Mouse (Mus musculus): ENCODE results near the gene Kif5c. TPM values are rescaled to one million over a fixed set of nuclear protein-coding genes. Genes with fewer than 3 reads are reported as not detected.

Gene Kif5c
- polyA plus RNA-seq, 1 experiment, result 8.6 TPM

DNA sequence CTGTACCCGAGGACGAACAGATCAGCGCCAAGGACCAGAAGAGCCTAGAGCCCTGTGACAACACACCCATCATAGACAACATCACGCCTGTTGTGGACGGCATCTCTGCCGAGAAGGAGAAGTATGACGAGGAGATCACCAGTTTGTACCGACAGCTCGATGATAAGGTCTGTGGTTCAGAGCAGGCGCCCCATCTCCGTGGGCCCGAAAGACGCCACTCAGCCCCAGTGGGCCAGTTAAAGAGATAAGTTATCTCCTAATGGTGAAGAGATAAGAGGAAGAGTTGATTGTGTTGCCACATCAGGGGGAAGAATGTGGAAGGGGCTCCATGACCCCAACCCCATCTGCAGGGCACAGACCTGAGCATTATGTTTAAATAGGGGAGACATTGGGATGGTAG, 103.9 kb downstream of the Kif5c start:
- no peak overlapping the region for H3K4me3 ChIP-seq (ENCODE audit: insufficient read depth, low read length)
- no peak overlapping the region for H3K27ac ChIP-seq (ENCODE audit: insufficient read depth, low read length)
- no peak for TF ChIP-seq CTCF (IDR thresholded peaks at IDR 0.05; ENCODE audit: borderline replicate concordance, insufficient read depth, low read length)
- 0 out of 2 replicates have a peak, but pooled peaks cover 2% of the 10 kb centered on the region for H3K4me1 ChIP-seq (ENCODE audit: control insufficient read depth, insufficient read depth, low read length)

DNA sequence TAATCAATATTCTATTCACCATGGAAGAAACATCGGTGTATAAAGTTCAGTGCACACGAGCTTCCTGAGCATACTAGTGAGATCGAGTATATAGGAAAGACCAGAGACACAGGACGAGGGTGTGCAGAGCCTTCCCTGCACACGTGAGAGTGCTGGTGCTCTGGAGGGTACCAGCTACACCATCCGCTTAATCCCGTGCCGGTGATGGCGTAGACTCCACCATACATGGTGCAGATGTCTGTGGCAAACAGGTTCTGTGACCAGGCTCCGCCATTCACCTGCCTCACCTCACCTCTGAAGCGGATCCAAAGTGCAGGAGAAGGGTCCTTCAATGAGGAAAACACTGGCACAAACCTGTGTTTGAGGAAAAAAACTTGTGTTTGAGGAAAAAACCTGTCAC, 107.6 kb downstream of the Kif5c start:
- Histone ChIP-seq H3K27ac (ENCODE audit: insufficient read depth, low read length) (no peak overlapping the region), H3K4me1 (ENCODE audit: control insufficient read depth, insufficient read depth, low read length) (no peaks in the 10 kb centered on the region), H3K4me3 (ENCODE audit: insufficient read depth, low read length) (no peak overlapping the region)
- TF ChIP-seq POLR2A (IDR thresholded peaks at IDR 0.05; ENCODE audit: low read depth, low read length), result no peak
- no peak for TF ChIP-seq CTCF (IDR thresholded peaks at IDR 0.05; ENCODE audit: borderline replicate concordance, insufficient read depth, low read length)

DNA sequence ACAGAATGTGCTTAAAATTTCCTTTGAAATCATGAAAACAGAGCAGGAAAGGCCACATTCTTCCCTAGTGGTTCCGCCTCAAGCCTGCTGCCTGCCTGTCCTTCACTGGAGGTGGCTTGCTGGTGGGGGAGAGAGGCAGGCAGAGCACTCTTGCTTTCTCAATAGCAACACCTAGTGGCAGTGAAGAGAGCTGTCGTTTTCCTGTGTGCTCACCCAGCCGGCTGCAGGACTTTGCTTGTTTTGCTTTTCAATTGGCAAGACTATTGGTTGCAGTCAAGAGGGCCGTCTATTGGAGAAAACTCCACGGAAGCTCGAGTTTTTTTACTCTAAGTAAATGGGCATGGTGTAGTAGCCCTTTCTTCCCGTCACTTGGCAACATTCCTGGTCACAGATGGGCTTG, 108.1 kb downstream of the Kif5c start:
- TF ChIP-seq POLR2A (IDR thresholded peaks at IDR 0.05; ENCODE audit: low read depth, low read length), result no peak
- peak; percentile 84 for TF ChIP-seq CTCF (IDR thresholded peaks at IDR 0.05; ENCODE audit: borderline replicate concordance, insufficient read depth, low read length)
- no peaks in the 10 kb centered on the region for H3K4me1 ChIP-seq (ENCODE audit: control insufficient read depth, insufficient read depth, low read length)
- H3K4me3 ChIP-seq (ENCODE audit: insufficient read depth, low read length), result no peak overlapping the region
- H3K27ac ChIP-seq (ENCODE audit: insufficient read depth, low read length), result no peak overlapping the region

GRCm38 (mm10) chr2:49727686-49728085, 108.6 kb downstream of the Kif5c start:
- H3K4me1 ChIP-seq (ENCODE audit: control insufficient read depth, insufficient read depth, low read length), result 0 out of 2 replicates have a peak, but pooled peaks cover 1% of the 10 kb centered on the region

GRCm38 (mm10) chr2:49728896-49729610, 110.0 kb downstream of the Kif5c start:
- TF ChIP-seq CTCF (IDR thresholded peaks at IDR 0.05; ENCODE audit: borderline replicate concordance, insufficient read depth, low read length) (no peak), POLR2A (IDR thresholded peaks at IDR 0.05; ENCODE audit: low read depth, low read length) (no peak)
- H3K27ac ChIP-seq (ENCODE audit: insufficient read depth, low read length), result no peak overlapping the region
- no peak overlapping the region for H3K4me3 ChIP-seq (ENCODE audit: insufficient read depth, low read length)
- 0 out of 2 replicates have a peak, but pooled peaks cover 2% of the 10 kb centered on the region for H3K4me1 ChIP-seq (ENCODE audit: control insufficient read depth, insufficient read depth, low read length)

More at GRCm38 (mm10) chr2:49727686-49728085, 108.6 kb downstream of the Kif5c start:
- H3K4me3 ChIP-seq (ENCODE audit: insufficient read depth, low read length), result no peak overlapping the region
- TF ChIP-seq CTCF (IDR thresholded peaks at IDR 0.05; ENCODE audit: borderline replicate concordance, insufficient read depth, low read length) (no peak), POLR2A (IDR thresholded peaks at IDR 0.05; ENCODE audit: low read depth, low read length) (no peak)
- no peak overlapping the region for H3K27ac ChIP-seq (ENCODE audit: insufficient read depth, low read length)

DNA sequence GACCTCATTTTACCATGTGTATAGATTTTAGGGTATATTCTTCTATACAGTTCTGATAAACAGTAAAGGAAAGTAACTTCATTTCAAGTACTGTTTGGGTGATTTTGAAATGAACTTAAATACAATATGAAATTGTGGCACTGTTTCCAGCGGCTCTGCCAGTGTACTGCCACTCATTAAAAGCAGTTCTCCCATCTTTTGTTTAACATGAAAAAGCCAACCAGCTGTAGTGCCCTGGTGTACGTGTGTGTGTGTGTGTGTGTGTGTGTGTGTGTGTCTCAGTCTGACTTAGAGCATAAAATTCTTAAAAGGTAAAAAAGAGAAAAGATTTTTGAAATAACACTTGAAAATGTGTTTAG, 110.5 kb downstream of the Kif5c start:
- Histone ChIP-seq H3K4me3 (ENCODE audit: insufficient read depth, low read length) (no peak overlapping the region), H3K4me1 (ENCODE audit: control insufficient read depth, insufficient read depth, low read length) (0 out of 2 replicates have a peak, but pooled peaks cover 2% of the 10 kb centered on the region), H3K27ac (ENCODE audit: insufficient read depth, low read length) (no peak overlapping the region)
- TF ChIP-seq POLR2A (IDR thresholded peaks at IDR 0.05; ENCODE audit: low read depth, low read length), result no peak
- TF ChIP-seq CTCF (IDR thresholded peaks at IDR 0.05; ENCODE audit: borderline replicate concordance, insufficient read depth, low read length), result no peak

- Histone ChIP-seq H3K27ac (ENCODE audit: insufficient read depth, low read length) (no peak overlapping the region), H3K4me3 (ENCODE audit: insufficient read depth, low read length) (no peak overlapping the region), H3K4me1 (ENCODE audit: control insufficient read depth, insufficient read depth, low read length) (0 out of 2 replicates have a peak, but pooled peaks cover 2% of the 10 kb centered on the region)
- TF ChIP-seq CTCF (IDR thresholded peaks at IDR 0.05; ENCODE audit: borderline replicate concordance, insufficient read depth, low read length) (no peak), POLR2A (IDR thresholded peaks at IDR 0.05; ENCODE audit: low read depth, low read length) (no peak)
Observed at GRCm38 (mm10) chr2:49730183-49730582, 111.1 kb downstream of the Kif5c start.

DNA sequence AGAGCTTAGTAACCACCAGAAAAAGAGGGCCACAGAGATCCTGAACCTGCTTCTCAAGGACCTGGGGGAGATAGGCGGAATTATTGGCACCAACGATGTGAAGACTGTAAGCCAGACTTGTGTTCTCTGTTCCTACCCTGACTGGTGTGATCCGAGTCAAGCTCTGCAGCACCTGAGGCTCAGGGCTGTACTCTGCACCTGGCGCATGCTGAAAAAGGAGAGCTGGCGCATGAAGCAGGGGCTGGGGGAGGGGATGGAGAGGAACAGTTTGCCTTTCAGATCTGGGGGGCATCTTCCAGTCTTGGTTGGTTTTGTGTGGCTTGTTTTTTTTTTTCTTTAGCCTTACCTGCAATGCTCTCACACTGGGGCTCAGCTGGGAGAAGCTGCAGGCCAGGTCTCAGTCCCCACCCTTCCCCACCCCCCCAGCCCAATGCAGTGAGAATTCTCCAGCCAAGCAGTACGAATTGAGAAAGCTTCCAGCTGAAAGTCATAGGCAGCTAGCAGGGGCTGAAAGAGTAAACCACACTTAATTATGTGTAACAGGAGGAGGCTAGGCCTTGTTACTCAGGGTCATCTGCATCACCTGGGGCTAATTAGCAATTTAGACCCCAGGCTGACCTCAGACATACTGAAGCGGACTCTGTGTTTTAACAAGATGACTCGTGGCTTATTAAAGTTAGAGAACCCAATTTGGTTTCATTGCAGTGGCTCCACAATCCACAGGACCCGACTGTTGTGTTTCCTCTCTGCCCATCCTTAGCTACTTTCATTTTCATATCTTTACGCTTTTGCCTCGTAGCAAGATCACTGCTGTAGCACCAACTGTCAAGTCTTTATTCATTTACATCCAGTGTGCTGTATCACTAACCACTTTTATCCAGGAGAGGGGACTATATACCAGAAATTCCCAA, 113.9 kb downstream of the Kif5c start:
- Histone ChIP-seq H3K4me3 (ENCODE audit: insufficient read depth, low read length) (no peak overlapping the region), H3K27ac (ENCODE audit: insufficient read depth, low read length) (0 out of 2 replicates have a peak overlapping the region, but pooled peaks have one; percentile 14)

DNA sequence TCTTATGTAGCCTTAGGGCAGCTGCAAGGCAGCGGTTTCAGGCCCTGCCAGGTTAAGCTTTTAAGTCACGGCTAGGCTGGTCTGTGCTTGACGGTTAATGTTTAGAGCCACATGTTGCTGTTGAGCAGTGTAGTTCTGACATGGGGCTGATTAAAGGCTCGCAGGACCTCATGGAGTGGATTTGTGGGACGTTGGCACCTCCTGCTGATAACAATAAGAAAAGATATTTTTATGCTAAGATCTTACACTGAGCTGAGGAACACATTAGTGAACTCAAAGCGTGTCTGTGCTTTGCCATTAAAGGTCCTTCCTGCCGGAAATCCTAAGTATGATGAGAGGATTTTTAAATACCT, 114.5 kb downstream of the Kif5c start:
- Histone ChIP-seq H3K4me3 (ENCODE audit: insufficient read depth, low read length) (no peak overlapping the region), H3K4me1 (ENCODE audit: control insufficient read depth, insufficient read depth, low read length) (0 out of 2 replicates have a peak, but pooled peaks cover 2% of the 10 kb centered on the region), H3K27ac (ENCODE audit: insufficient read depth, low read length) (no peak overlapping the region)
- TF ChIP-seq POLR2A (IDR thresholded peaks at IDR 0.05; ENCODE audit: low read depth, low read length), result no peak
- TF ChIP-seq CTCF (IDR thresholded peaks at IDR 0.05; ENCODE audit: borderline replicate concordance, insufficient read depth, low read length), result no peak

More for the DNA sequence above, 113.9 kb downstream of the Kif5c start:
- H3K4me1 ChIP-seq (ENCODE audit: control insufficient read depth, insufficient read depth, low read length), result 0 out of 2 replicates have a peak, but pooled peaks cover 2% of the 10 kb centered on the region
- no peak for TF ChIP-seq CTCF (IDR thresholded peaks at IDR 0.05; ENCODE audit: borderline replicate concordance, insufficient read depth, low read length)
- TF ChIP-seq POLR2A (IDR thresholded peaks at IDR 0.05; ENCODE audit: low read depth, low read length), result no peak
